Mouse (Mus musculus): ENCODE measurements at regions not wholly inside any gene's neighbourhood (a gene's known extent, or its start where the extent isn't known, plus 50 kb on each side); places are given as distances from the start of the nearest gene placed in this dataset.
"Not testable (repeated sequence)": the region's sequence is repeated elsewhere in the genome, so short reads cannot be mapped to it uniquely, and the experiment has no call there.

GRCm38 (mm10) chr15:87818566-87818965 lies 274.5 kb downstream of the Fam19a5 start:
- H3K4me1 ChIP-seq (ENCODE audit: control insufficient read depth, insufficient read depth, low read length): no peaks in the 10 kb centered on the region
- TF ChIP-seq POLR2A (IDR thresholded peaks at IDR 0.05; ENCODE audit: extremely low read depth, insufficient read depth, low read length): no peak
- no peak for TF ChIP-seq CTCF (IDR thresholded peaks at IDR 0.05; ENCODE audit: extremely low read depth, insufficient read depth, low read length)

DNA sequence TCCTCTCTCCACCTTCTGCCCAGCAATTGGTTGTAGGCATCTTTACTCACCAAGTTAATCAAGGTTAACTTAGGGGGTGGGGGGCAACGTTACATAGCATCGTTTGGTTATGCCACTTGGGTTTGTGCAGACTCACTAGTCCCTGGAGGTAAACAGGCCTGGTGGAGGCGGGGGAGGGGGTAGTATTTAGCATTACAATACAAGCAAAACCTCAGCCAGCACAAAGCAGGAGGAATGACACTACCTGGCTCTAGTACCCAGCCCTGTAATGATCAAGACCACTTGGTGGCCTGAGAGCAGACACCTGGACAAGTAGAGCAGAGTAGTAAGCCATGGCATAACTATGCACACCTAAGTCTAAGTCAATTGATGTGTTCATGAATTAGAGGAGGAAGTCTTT lies 298.0 kb downstream of the Fam19a5 start:
- no peaks in the 10 kb centered on the region for H3K4me1 ChIP-seq (ENCODE audit: control insufficient read depth, insufficient read depth, low read length)
- no peak overlapping the region for H3K27ac ChIP-seq (ENCODE audit: insufficient read depth, low read length)
- TF ChIP-seq POLR2A (IDR thresholded peaks at IDR 0.05; ENCODE audit: extremely low read depth, insufficient read depth, low read length) (no peak), CTCF (IDR thresholded peaks at IDR 0.05; ENCODE audit: extremely low read depth, insufficient read depth, low read length) (no peak)
- no peak overlapping the region for H3K4me3 ChIP-seq (ENCODE audit: insufficient read depth, low read length)

More at GRCm38 (mm10) chr15:87818566-87818965, 274.5 kb downstream of the Fam19a5 start:
- Histone ChIP-seq H3K4me3 (ENCODE audit: insufficient read depth, low read length) (no peak overlapping the region), H3K27ac (ENCODE audit: insufficient read depth, low read length) (no peak overlapping the region)

DNA sequence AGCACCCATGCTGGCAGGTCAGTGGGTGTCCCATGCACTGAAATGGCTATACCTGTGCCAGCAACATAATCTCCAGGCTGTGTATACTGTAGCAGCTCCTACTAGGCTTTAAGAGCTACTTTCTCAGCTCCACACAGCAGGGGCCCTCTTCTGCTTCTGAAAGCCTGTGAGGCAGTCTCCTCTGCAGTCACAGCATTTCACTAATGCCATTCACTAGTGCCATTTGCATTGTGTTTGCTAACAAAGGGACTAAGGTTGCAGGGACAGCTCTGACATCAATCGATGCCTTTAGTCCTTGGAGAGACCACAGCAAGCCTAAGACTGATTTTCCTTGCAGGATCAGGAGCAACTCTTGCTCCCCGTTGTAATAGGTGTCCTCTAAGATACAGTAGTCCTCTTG lies 315.0 kb downstream of the Fam19a5 start:
- Histone ChIP-seq H3K27ac (ENCODE audit: insufficient read depth, low read length) (no peak overlapping the region), H3K4me1 (ENCODE audit: control insufficient read depth, insufficient read depth, low read length) (no peaks in the 10 kb centered on the region), H3K4me3 (ENCODE audit: insufficient read depth, low read length) (no peak overlapping the region)
- no peak for TF ChIP-seq POLR2A (IDR thresholded peaks at IDR 0.05; ENCODE audit: extremely low read depth, insufficient read depth, low read length)
- no peak for TF ChIP-seq CTCF (IDR thresholded peaks at IDR 0.05; ENCODE audit: extremely low read depth, insufficient read depth, low read length)

GRCm38 (mm10) chr15:87876286-87876899 lies 332.3 kb downstream of the Fam19a5 start:
- H3K4me1 ChIP-seq (ENCODE audit: control insufficient read depth, insufficient read depth, low read length): peaks cover 2% of the 10 kb centered on the region; the same call in 1 of the 2 replicates
- H3K4me3 ChIP-seq (ENCODE audit: insufficient read depth, low read length): no peak overlapping the region
- no peak for TF ChIP-seq POLR2A (IDR thresholded peaks at IDR 0.05; ENCODE audit: extremely low read depth, insufficient read depth, low read length)
- no peak for TF ChIP-seq CTCF (IDR thresholded peaks at IDR 0.05; ENCODE audit: extremely low read depth, insufficient read depth, low read length)
- no peak overlapping the region for H3K27ac ChIP-seq (ENCODE audit: insufficient read depth, low read length)

GRCm38 (mm10) chr15:87890903-87891302 lies 346.8 kb downstream of the Fam19a5 start:
- Histone ChIP-seq H3K4me3 (ENCODE audit: insufficient read depth, low read length) (no peak overlapping the region), H3K27ac (ENCODE audit: insufficient read depth, low read length) (no peak overlapping the region), H3K4me1 (ENCODE audit: control insufficient read depth, insufficient read depth, low read length) (no peaks in the 10 kb centered on the region)
- no peak for TF ChIP-seq POLR2A (IDR thresholded peaks at IDR 0.05; ENCODE audit: extremely low read depth, insufficient read depth, low read length)
- TF ChIP-seq CTCF (IDR thresholded peaks at IDR 0.05; ENCODE audit: extremely low read depth, insufficient read depth, low read length): no peak

GRCm38 (mm10) chr15:87894866-87895265 lies 350.8 kb downstream of the Fam19a5 start:
- not testable (repeated sequence) for H3K27ac ChIP-seq (ENCODE audit: insufficient read depth, low read length); H3K4me1 ChIP-seq (ENCODE audit: control insufficient read depth, insufficient read depth, low read length); H3K4me3 ChIP-seq (ENCODE audit: insufficient read depth, low read length)

- no peaks in the 10 kb centered on the region for H3K4me1 ChIP-seq (ENCODE audit: control insufficient read depth, insufficient read depth, low read length)
- TF ChIP-seq POLR2A (IDR thresholded peaks at IDR 0.05; ENCODE audit: extremely low read depth, insufficient read depth, low read length) (no peak), CTCF (IDR thresholded peaks at IDR 0.05; ENCODE audit: extremely low read depth, insufficient read depth, low read length) (no peak)
- H3K4me3 ChIP-seq (ENCODE audit: insufficient read depth, low read length): no peak overlapping the region
- H3K27ac ChIP-seq (ENCODE audit: insufficient read depth, low read length): no peak overlapping the region
Observed at GRCm38 (mm10) chr15:87898655-87899054, 354.6 kb downstream of the Fam19a5 start.

- Histone ChIP-seq H3K27ac (ENCODE audit: insufficient read depth, low read length) (no peak overlapping the region), H3K4me3 (ENCODE audit: insufficient read depth, low read length) (no peak overlapping the region), H3K4me1 (ENCODE audit: control insufficient read depth, insufficient read depth, low read length) (no peaks in the 10 kb centered on the region)
- TF ChIP-seq POLR2A (IDR thresholded peaks at IDR 0.05; ENCODE audit: extremely low read depth, insufficient read depth, low read length) (no peak), CTCF (IDR thresholded peaks at IDR 0.05; ENCODE audit: extremely low read depth, insufficient read depth, low read length) (no peak)
Observed at GRCm38 (mm10) chr15:87904436-87904835, 360.3 kb downstream of the Fam19a5 start.

- no peak overlapping the region for H3K4me3 ChIP-seq (ENCODE audit: insufficient read depth, low read length)
- H3K4me1 ChIP-seq (ENCODE audit: control insufficient read depth, insufficient read depth, low read length): no peaks in the 10 kb centered on the region
- TF ChIP-seq POLR2A (IDR thresholded peaks at IDR 0.05; ENCODE audit: extremely low read depth, insufficient read depth, low read length) (no peak), CTCF (IDR thresholded peaks at IDR 0.05; ENCODE audit: extremely low read depth, insufficient read depth, low read length) (no peak)
- H3K27ac ChIP-seq (ENCODE audit: insufficient read depth, low read length): no peak overlapping the region
Observed at GRCm38 (mm10) chr15:87906310-87906709, 362.2 kb downstream of the Fam19a5 start.

DNA sequence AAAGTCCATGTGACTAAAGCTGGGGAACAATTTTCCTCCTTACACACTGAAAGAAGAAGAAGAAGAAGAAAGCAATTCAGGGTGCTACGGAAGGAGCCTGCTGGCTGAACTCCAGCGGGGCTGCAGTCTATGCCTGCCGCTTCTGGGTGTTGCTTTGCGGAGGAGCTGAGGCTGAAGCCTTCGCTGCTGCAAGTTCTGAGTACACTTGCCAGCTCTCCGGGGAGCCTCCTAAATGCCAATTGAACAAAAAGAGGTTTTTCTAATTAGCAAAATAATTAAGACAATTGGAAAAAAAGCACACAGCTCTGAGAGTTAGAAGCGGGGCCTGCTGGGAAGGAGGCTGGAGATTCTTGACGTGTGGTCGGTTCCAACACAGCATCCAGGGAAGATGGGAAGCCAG lies 378.0 kb downstream of the Fam19a5 start:
- Histone ChIP-seq H3K4me1 (ENCODE audit: control insufficient read depth, insufficient read depth, low read length) (no peaks in the 10 kb centered on the region), H3K27ac (ENCODE audit: insufficient read depth, low read length) (no peak overlapping the region), H3K4me3 (ENCODE audit: insufficient read depth, low read length) (no peak overlapping the region)
- TF ChIP-seq CTCF (IDR thresholded peaks at IDR 0.05; ENCODE audit: extremely low read depth, insufficient read depth, low read length): no peak
- no peak for TF ChIP-seq POLR2A (IDR thresholded peaks at IDR 0.05; ENCODE audit: extremely low read depth, insufficient read depth, low read length)

All from cortical plate, adult 2 months (tissue).